Mouse (Mus musculus) forebrain, embryonic 12.5 days (tissue): Measurements from ENCODE around the gene Rhof. TPM values are rescaled to one million over a fixed set of nuclear protein-coding genes. Genes with fewer than 3 reads are reported as not detected.
A peak's percentile ranks its signal among the peaks of the same experiment; 100 is the strongest.
"Not testable (repeated sequence)": the region's sequence is repeated elsewhere in the genome, so short reads cannot be mapped to it uniquely, and the experiment has no call there.

ENCODE experiments used
- ATAC-seq: fragments of 200-750 bp; cut with Nextera tagmentation; 2 replicates; pipeline ENCODE4 v1.8.0; 2017; ENCODE audit warnings: moderate TSS enrichment; ENCODE audit not compliant: low FRiP score
- H3K27ac ChIP-seq: fragments of 300-500 bp; sonication (generic); 2 replicates; pipeline ENCODE4 v1.5.1; 2016; ENCODE audit warnings: mild to moderate bottlenecking
- H3K27me3 ChIP-seq: fragments of 300-500 bp; sonication (generic); 2 replicates; pipeline ENCODE4 v1.6.1; 2016; ENCODE audit warnings: mild to moderate bottlenecking
- H3K36me3 ChIP-seq: fragments of 300-500 bp; sonication (generic); replicated peaks from 2 replicates; pipeline ENCODE4 v1.6.1; 2016; ENCODE audit warnings: mild to moderate bottlenecking
- H3K4me1 ChIP-seq: fragments of 300-500 bp; sonication (generic); 2 replicates; pipeline ENCODE4 v1.6.1; 2016
- H3K4me2 ChIP-seq: fragments of 300-500 bp; sonication (generic); 2 replicates; pipeline ENCODE4 v1.6.1; 2016; ENCODE audit warnings: mild to moderate bottlenecking, moderate library complexity
- H3K4me3 ChIP-seq: fragments of 300-500 bp; sonication (generic); replicated peaks from 2 replicates; pipeline ENCODE4 v1.5.1; 2016; ENCODE audit warnings: mild to moderate bottlenecking
- H3K9ac ChIP-seq: fragments of 300-500 bp; sonication (generic); 2 replicates; pipeline ENCODE4 v1.6.1; 2016; ENCODE audit warnings: mild to moderate bottlenecking
- H3K9me3 ChIP-seq: fragments of 300-500 bp; sonication (generic); 2 replicates; pipeline ENCODE4 v1.6.1; 2016
- WGBS: fragments of 180-500 bp; shearing (Covaris S2); methylation state at CpG from one replicate; pipeline ENCODE4 v1.1.7; 2016; 5-methylcytosine and 5-hydroxymethylcytosine counted together
- polyA plus RNA-seq: library from polyadenylated mRNA; unstranded; fragments of >200 nt; fragmentation: Nextera tagmentation; extraction: Ambion mirVana; gene quantifications from 2 replicates; pipeline ENCODE4 v1.2.1, GENCODE M21; 2016

Rhof gene
- polyA plus RNA-seq, 1 experiment from 2014 or later, result 2.8 TPM

DNA sequence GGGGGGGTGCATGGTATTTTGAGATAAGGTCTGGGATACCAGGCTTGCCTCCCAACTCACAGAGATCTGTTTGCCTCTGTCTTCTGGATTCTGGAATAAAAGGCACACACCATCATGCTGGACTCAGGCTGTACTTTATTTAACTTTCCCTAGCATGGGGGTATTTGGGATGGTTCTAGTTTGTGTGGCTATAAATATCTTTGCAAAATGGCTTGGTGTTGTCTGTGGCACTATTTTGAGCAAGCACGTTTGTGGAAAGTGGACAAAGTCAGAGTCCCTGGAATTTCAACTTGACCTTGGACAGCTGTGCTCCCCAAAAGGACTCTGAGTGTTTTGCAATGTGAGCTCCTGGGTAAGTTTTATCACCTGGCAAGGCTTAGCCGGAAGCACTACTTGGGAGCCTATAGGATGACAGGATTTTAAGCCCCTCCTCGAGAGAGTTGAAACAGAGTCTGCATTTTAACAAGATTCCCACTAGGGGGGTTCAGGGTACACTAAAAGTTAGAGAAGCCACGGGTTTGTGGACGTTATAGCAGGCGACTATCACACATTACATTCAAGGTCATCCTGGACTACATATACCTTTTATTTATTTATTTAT, 65.0 kb downstream of the Rhof start:
- 26% methylated on average over 6 of the region's 6 CpGs for WGBS
- no peak overlapping the region for H3K9ac ChIP-seq
- H3K9me3 ChIP-seq, result no peaks in the 10 kb centered on the region
- no peak for ATAC-seq
- H3K4me3 ChIP-seq, result no peak overlapping the region
- no peak overlapping the region for H3K4me2 ChIP-seq
- no peaks in the 10 kb centered on the region for H3K4me1 ChIP-seq
- H3K36me3 ChIP-seq, result no peaks in the 10 kb centered on the region
- no peak overlapping the region for H3K27ac ChIP-seq
- H3K27me3 ChIP-seq, result 0 out of 2 replicates have a peak, but pooled peaks cover 5% of the 10 kb centered on the region

DNA sequence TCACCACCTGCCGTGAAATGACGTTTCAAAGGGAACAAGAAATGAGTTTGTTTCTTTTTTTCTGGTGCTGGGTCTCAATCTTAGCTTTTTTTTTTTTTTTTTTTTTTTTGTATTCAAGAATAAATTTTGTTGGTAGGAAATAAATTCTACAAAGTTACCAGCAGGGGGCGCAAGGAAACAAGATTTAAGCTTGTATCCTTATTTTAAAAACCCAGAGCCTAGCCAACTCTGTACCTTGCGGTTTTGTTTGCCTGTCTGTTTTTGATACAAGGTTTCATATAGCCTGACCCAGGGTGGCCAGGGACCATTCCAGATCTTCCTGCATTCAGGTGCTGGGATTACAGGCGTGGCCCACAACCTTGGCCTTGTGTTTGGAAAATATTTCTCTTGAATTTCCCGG, 68.3 kb downstream of the Rhof start:
- no peak for ATAC-seq
- Histone ChIP-seq H3K36me3 (no peaks in the 10 kb centered on the region), H3K9ac (no peak overlapping the region), H3K4me3 (no peak overlapping the region), H3K4me2 (no peak overlapping the region), H3K27ac (no peak overlapping the region), H3K9me3 (no peaks in the 10 kb centered on the region), H3K27me3 (no peaks in the 10 kb centered on the region), H3K4me1 (0 out of 2 replicates have a peak, but pooled peaks cover 2% of the 10 kb centered on the region)
- WGBS, result 31% methylated on average over 6 of the region's 6 CpGs

- Histone ChIP-seq H3K4me3 (no peak overlapping the region), H3K4me2 (no peak overlapping the region), H3K27ac (no peak overlapping the region), H3K4me1 (0 out of 2 replicates have a peak, but pooled peaks cover 2% of the 10 kb centered on the region), H3K9me3 (no peaks in the 10 kb centered on the region), H3K27me3 (no peaks in the 10 kb centered on the region), H3K36me3 (no peaks in the 10 kb centered on the region), H3K9ac (no peak overlapping the region)
- WGBS, result 88% methylated on average over 3 of the region's 3 CpGs
- no peak for ATAC-seq
Measured at GRCm38 (mm10) chr5:123063141-123063540, 69.4 kb downstream of the Rhof start.

GRCm38 (mm10) chr5:123061402-123061749, 71.1 kb downstream of the Rhof start:
- H3K27me3 ChIP-seq, H3K36me3 ChIP-seq, H3K27ac ChIP-seq, H3K4me1 ChIP-seq, H3K4me3 ChIP-seq, H3K9ac ChIP-seq, H3K9me3 ChIP-seq, ATAC-seq, H3K4me2 ChIP-seq: not testable (repeated sequence)
- 83% methylated on average over 6 of the region's 6 CpGs for WGBS

GRCm38 (mm10) chr5:123060706-123061401, 71.6 kb downstream of the Rhof start:
- Histone ChIP-seq H3K4me1 (0 out of 2 replicates have a peak, but pooled peaks cover 2% of the 10 kb centered on the region), H3K4me3 (no peak overlapping the region), H3K9me3 (no peaks in the 10 kb centered on the region), H3K27me3 (no peaks in the 10 kb centered on the region), H3K36me3 (no peaks in the 10 kb centered on the region), H3K9ac (no peak overlapping the region), H3K27ac (no peak overlapping the region), H3K4me2 (no peak overlapping the region)
- no peak for ATAC-seq
- WGBS, result 85% methylated on average over 9 of the region's 9 CpGs

DNA sequence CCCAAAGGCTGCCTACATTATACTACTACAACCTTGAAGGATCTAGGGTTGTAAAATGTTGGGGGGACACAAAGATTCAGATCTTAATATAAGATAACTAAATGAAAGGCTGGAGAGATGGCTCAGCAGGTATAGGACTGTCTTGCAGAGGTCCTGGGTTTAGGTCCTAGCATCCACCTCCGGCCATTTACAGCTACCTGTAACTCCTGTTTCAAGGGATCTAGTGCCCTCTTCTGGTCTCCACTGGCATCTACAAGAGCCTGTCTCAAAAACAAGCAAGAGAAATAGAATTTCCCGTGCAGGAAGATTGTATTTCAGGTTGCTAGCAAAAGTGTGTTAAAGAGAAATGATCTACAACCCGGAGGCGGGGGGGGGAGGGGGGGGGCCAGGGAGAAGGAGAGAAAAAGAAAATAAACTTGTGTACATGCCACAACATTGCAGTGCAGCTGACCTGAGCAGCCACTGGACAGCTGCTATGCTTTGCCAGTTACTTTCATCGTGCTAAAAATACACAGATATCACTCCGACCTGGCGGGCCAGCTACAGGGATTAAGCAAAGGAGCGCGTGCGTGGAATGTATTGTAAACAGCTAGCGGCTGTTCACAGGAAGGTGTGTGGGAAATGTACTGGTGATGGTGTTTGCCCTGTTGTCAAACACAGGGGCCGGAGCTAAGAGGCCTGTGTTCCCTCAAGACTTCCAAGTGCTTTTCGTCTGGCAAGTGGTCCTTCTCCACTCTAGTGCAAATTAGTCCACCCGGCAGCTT, 72.6 kb downstream of the Rhof start:
- Histone ChIP-seq H3K4me2 (no peak overlapping the region), H3K4me1 (0 out of 2 replicates have a peak, but pooled peaks cover 2% of the 10 kb centered on the region), H3K9ac (no peak overlapping the region), H3K27ac (no peak overlapping the region), H3K4me3 (no peak overlapping the region), H3K36me3 (no peaks in the 10 kb centered on the region), H3K9me3 (no peaks in the 10 kb centered on the region), H3K27me3 (no peaks in the 10 kb centered on the region)
- no peak for ATAC-seq
- 39% methylated on average over 14 of the region's 14 CpGs for WGBS

- Histone ChIP-seq H3K4me3 (peak overlapping the region; percentile 31), H3K4me2 (peak overlapping the region; percentile 49), H3K36me3 (no peaks in the 10 kb centered on the region), H3K27ac (0 out of 2 replicates have a peak overlapping the region, but pooled peaks have one; percentile 43), H3K9me3 (no peaks in the 10 kb centered on the region), H3K9ac (peak overlapping the region; percentile 1; the same call in 1 of the 2 replicates), H3K4me1 (0 out of 2 replicates have a peak, but pooled peaks cover 2% of the 10 kb centered on the region), H3K27me3 (no peaks in the 10 kb centered on the region)
- WGBS, result 48% methylated on average over 16 of the region's 16 CpGs
- no peak for ATAC-seq
Measured at GRCm38 (mm10) chr5:123058251-123059102, 74.0 kb downstream of the Rhof start.

DNA sequence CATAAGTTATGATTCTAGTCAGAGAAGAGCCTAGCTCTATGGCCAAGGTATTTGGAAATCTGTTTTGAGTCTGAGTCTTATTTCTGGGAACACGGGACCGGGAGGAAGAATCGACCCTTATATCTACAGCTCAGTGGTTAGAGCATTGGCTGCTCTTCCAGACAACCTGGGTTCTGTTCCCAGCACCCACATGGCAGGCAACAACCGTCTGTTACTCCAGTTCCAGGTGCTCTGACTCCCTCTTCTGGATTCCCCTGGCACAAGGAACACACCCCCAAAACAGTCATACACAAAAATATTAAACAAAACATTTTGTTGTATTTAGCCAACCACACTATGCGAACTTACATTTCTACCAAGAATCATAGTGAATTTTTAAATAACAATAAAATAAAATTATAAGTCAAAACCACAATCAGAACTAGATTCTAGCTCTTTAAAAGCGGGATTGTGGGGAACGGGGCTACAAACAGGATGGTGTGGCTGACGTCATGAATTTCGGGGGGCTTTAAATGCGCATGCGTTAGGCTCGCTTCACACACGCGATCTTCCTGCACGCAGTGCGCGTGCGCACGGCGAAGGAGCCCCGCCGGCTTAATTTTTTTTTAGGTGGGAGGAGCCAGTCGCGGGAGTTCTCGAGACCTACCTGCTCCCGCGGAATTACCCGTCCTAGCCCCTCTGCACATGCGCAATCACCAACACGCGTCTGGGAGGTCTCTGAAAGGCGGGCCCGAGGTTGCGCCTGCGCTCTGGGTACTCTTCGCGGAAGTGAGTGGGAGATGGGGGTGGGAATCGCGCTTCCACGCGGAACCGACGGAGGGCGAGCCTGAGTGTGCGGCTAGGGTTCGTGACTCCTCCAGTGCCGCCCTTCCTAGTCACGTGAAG, 74.9 kb downstream of the Rhof start:
- Histone ChIP-seq H3K36me3 (no peaks in the 10 kb centered on the region), H3K4me1 (0 out of 2 replicates have a peak, but pooled peaks cover 2% of the 10 kb centered on the region), H3K27ac (0 out of 2 replicates have a peak overlapping the region, but pooled peaks have one; percentile 43), H3K9ac (peak overlapping the region; percentile 1; the same call in 1 of the 2 replicates), H3K4me2 (peak overlapping the region; percentile 49), H3K9me3 (no peaks in the 10 kb centered on the region), H3K27me3 (no peaks in the 10 kb centered on the region), H3K4me3 (peak overlapping the region; percentile 31)
- peak; percentile 97 for ATAC-seq
- 7% methylated on average over 48 of the region's 48 CpGs for WGBS

Other genes with a start within 250 kb of the Rhof start
- 108 and 118 TPM in 2 replicates for gene Kdm2b, start 142.9 kb downstream of the Rhof start, polyA plus RNA-seq
- gene Orai1, start 117.6 kb downstream of the Rhof start, polyA plus RNA-seq, result 10.4 and 11.4 TPM in 2 replicates
- gene Morn3, start 85.7 kb downstream of the Rhof start, polyA plus RNA-seq, result 0.50 TPM in 1 of 2 replicates, not detected in the other
- 9.0 and 9.7 TPM in 2 replicates for gene Tmem120b, start 64.3 kb downstream of the Rhof start, polyA plus RNA-seq
- 13.1 and 13.6 TPM in 2 replicates for gene Setd1b, start 9.5 kb upstream of the Rhof start, polyA plus RNA-seq
- gene Psmd9, start 36.7 kb upstream of the Rhof start, polyA plus RNA-seq, result 66.5 and 71.6 TPM in 2 replicates
- not detected in 2 replicates for gene Hpd, start 50.0 kb upstream of the Rhof start, polyA plus RNA-seq
- gene Wdr66, start 119.4 kb upstream of the Rhof start, polyA plus RNA-seq, result 1.3 and 2.3 TPM in 2 replicates
- 64.4 and 66.5 TPM in 2 replicates for gene Bcl7a, start 211.1 kb upstream of the Rhof start, polyA plus RNA-seq